7 mouse cellular contexts compared by ENCODE assay signal in genomic region chr2:25193330-25193770, GRCm38 (mm10). TPM values are rescaled to one million over a fixed set of nuclear protein-coding genes. Genes with fewer than 3 reads are reported as not detected.
DNase-seq lines count a peak whose midpoint lies in the region; ATAC-seq and TF ChIP-seq lines count a peak whose summit lies in the region.

No protein-coding gene starts in this region.

- peak overlapping the region; percentile 65 for H3K4me2 ChIP-seq in intestine, embryonic 15.5 days (replicated peaks)
- H3K4me2 ChIP-seq in midbrain, embryonic 11.5 days: no peak overlapping the region

- DNase-seq in adrenal gland, adult 18-20 months (ENCODE audit: low spot score in 2 of 2): peak; percentile 79 to 84
- peak; percentile 94 for DNase-seq in embryo, embryonic 10 days (ENCODE audit: low spot score)
- DNase-seq in gastrocnemius, postnatal 25 days: peak; percentile 79
- peak; percentile 84 for DNase-seq in left cerebral cortex, postnatal 4 days
- peak; percentile 99 for DNase-seq in midbrain, embryonic 11.5 days (ENCODE audit: low spot score, missing footprints)

- H3K4me3 ChIP-seq in intestine, embryonic 15.5 days (replicated peaks): no peak overlapping the region; the same call in 1 of the 2 replicates
- H3K4me3 ChIP-seq in midbrain, embryonic 11.5 days (ENCODE audit: low read depth, low read length): no peak overlapping the region
- H3K4me3 ChIP-seq in small intestine, adult 2 months (ENCODE audit: low read depth, low read length): peak overlapping the region; percentile 6

- peak; percentile 80 for ATAC-seq in intestine, embryonic 15.5 days
- ATAC-seq in midbrain, embryonic 11.5 days (ENCODE audit: low FRiP score): peak; percentile 82

- H3K4me1 ChIP-seq in intestine, embryonic 15.5 days (replicated peaks): peaks cover 30% of the 10 kb centered on the region
- peaks cover 5% of the 10 kb centered on the region; the same call in 1 of the 2 replicates for H3K4me1 ChIP-seq in midbrain, embryonic 11.5 days (ENCODE audit: control insufficient read depth, insufficient read depth, low read length)
- H3K4me1 ChIP-seq in small intestine, adult 2 months (ENCODE audit: control insufficient read depth, insufficient read depth, insufficient read length, low read length): peaks cover 34% of the 10 kb centered on the region

- H3K9ac ChIP-seq in intestine, embryonic 15.5 days: no peak overlapping the region
- H3K9ac ChIP-seq in midbrain, embryonic 11.5 days (ENCODE audit: low read length): peak overlapping the region; percentile 27; the same call in 1 of the 2 replicates

- peak; percentile 91; the same call in 1 of the 2 replicates for TF ChIP-seq CTCF in small intestine, adult 2 months (IDR thresholded peaks at IDR 0.05; ENCODE audit: extremely low read depth, insufficient read length, insufficient replicate concordance, low read depth, low read length)

- H3K27ac ChIP-seq in intestine, embryonic 15.5 days: peak overlapping the region; percentile 87; the same call in 1 of the 2 replicates
- H3K27ac ChIP-seq in midbrain, embryonic 11.5 days (ENCODE audit: low read depth, low read length): no peak overlapping the region
- peak overlapping the region; percentile 97 for H3K27ac ChIP-seq in small intestine, adult 2 months (ENCODE audit: insufficient read depth, low read depth, low read length)

- no peaks in the 10 kb centered on the region for H3K36me3 ChIP-seq in intestine, embryonic 15.5 days
- no peaks in the 10 kb centered on the region for H3K36me3 ChIP-seq in midbrain, embryonic 11.5 days (ENCODE audit: control insufficient read depth, insufficient read depth, low read length)
- peaks cover 6% of the 10 kb centered on the region; the same call in 1 of the 2 replicates for H3K36me3 ChIP-seq in small intestine, adult 2 months (ENCODE audit: control insufficient read depth, insufficient read depth, low read length)

- 0 out of 2 replicates have a peak, but pooled peaks cover 4% of the 10 kb centered on the region for H3K27me3 ChIP-seq in intestine, embryonic 15.5 days (replicated peaks)
- peaks cover 29% of the 10 kb centered on the region for H3K27me3 ChIP-seq in midbrain, embryonic 11.5 days (ENCODE audit: control insufficient read depth, insufficient read depth, low read length)
- no peaks in the 10 kb centered on the region for H3K27me3 ChIP-seq in small intestine, adult 2 months (ENCODE audit: control insufficient read depth, insufficient read depth, low read length)

- intact Hi-C loops in left cerebral cortex, postnatal 4 days (cut with DNase I): loop anchor here (1.0 kb wide), 1 partner anchor 33 kb away; no protein-coding TSS in a partner anchor

- no peak for TF ChIP-seq POLR2A in small intestine, adult 2 months (IDR thresholded peaks at IDR 0.05; ENCODE audit: low read depth, low read length)

- H3K9me3 ChIP-seq in intestine, embryonic 15.5 days: no peaks in the 10 kb centered on the region
- no peaks in the 10 kb centered on the region for H3K9me3 ChIP-seq in midbrain, embryonic 11.5 days (ENCODE audit: control insufficient read depth, low read length)

- WGBS in intestine, embryonic 15.5 days: 0% methylated on average over 6 of the region's 6 CpGs
- 6% methylated on average over 6 of the region's 6 CpGs for WGBS in midbrain, embryonic 11.5 days
- 0% methylated on average over 6 of the region's 6 CpGs for WGBS in small intestine, adult 2 months

RNA-seq across cellular contexts. Expression of gene Tor4a, which starts 3.3 kb away (rescaled TPM):
- 10 to 100 TPM; 11.6 to 19.5 TPM for total RNA-seq in adrenal gland, adult 18-20 months (2021)
- total RNA-seq in gastrocnemius, postnatal 25 days (2021): 1 to 10 TPM; 1.1 to 1.3 TPM
- 16.4 and 18.5 TPM in 2 replicates for polyA plus RNA-seq in intestine, embryonic 15.5 days (2015; fragmentation: Nextera tagmentation; extraction: Ambion mirVana)
- total RNA-seq in left cerebral cortex, postnatal 4 days (2021): 1 to 10 TPM; 1.4 to 1.8 TPM
- 1.4 and 1.5 TPM in 2 replicates for polyA plus RNA-seq in midbrain, embryonic 11.5 days (2014; fragmentation: Nextera tagmentation; extraction: Ambion mirVana)
- 37.3 and 49.3 TPM in 2 replicates for polyA plus RNA-seq in small intestine, adult 2 months (2012; rRNA removed)

RNA-seq across cellular contexts. Expression of gene Nrarp, which starts 12.8 kb away (rescaled TPM):
- 1 to 10 TPM; 2.3 to 3.5 TPM for total RNA-seq in adrenal gland, adult 18-20 months (2021)
- total RNA-seq in gastrocnemius, postnatal 25 days (2021): 1 to 10 TPM; 3.6 to 6.7 TPM
- 14.3 and 19.3 TPM in 2 replicates for polyA plus RNA-seq in intestine, embryonic 15.5 days (2015; fragmentation: Nextera tagmentation; extraction: Ambion mirVana)
- 10 to 100 TPM; 32.5 to 35.0 TPM for total RNA-seq in left cerebral cortex, postnatal 4 days (2021)
- 60.3 and 63.9 TPM in 2 replicates for polyA plus RNA-seq in midbrain, embryonic 11.5 days (2014; fragmentation: Nextera tagmentation; extraction: Ambion mirVana)
- 24.4 and 39.0 TPM in 2 replicates for polyA plus RNA-seq in small intestine, adult 2 months (2012; rRNA removed)

RNA-seq across cellular contexts. Expression of gene Nelfb, which starts 17.9 kb away (rescaled TPM):
- 10 to 100 TPM; 48.8 to 49.5 TPM for total RNA-seq in adrenal gland, adult 18-20 months (2021)
- total RNA-seq in gastrocnemius, postnatal 25 days (2021): 10 to 100 TPM; 20.5 to 22.3 TPM
- polyA plus RNA-seq in intestine, embryonic 15.5 days (2015; fragmentation: Nextera tagmentation; extraction: Ambion mirVana): 94.8 and 106 TPM in 2 replicates
- 10 to 100 TPM; 62.6 to 65.1 TPM for total RNA-seq in left cerebral cortex, postnatal 4 days (2021)
- polyA plus RNA-seq in midbrain, embryonic 11.5 days (2014; fragmentation: Nextera tagmentation; extraction: Ambion mirVana): 96.4 and 102 TPM in 2 replicates
- 21.8 and 37.2 TPM in 2 replicates for polyA plus RNA-seq in small intestine, adult 2 months (2012; rRNA removed)

RNA-seq across cellular contexts. Expression of gene Stpg3, which starts 21.1 kb away (rescaled TPM):
- not detected for total RNA-seq in adrenal gland, adult 18-20 months (2021)
- not detected for total RNA-seq in gastrocnemius, postnatal 25 days (2021)
- polyA plus RNA-seq in intestine, embryonic 15.5 days (2015; fragmentation: Nextera tagmentation; extraction: Ambion mirVana): not detected in 2 replicates
- not detected for total RNA-seq in left cerebral cortex, postnatal 4 days (2021)
- not detected in 2 replicates for polyA plus RNA-seq in midbrain, embryonic 11.5 days (2014; fragmentation: Nextera tagmentation; extraction: Ambion mirVana)
- polyA plus RNA-seq in small intestine, adult 2 months (2012; rRNA removed): not detected in 2 replicates

RNA-seq across cellular contexts. Expression of gene Fam166a, which starts 25.2 kb away (rescaled TPM):
- total RNA-seq in adrenal gland, adult 18-20 months (2021): not detected
- total RNA-seq in gastrocnemius, postnatal 25 days (2021): not detected
- polyA plus RNA-seq in intestine, embryonic 15.5 days (2015; fragmentation: Nextera tagmentation; extraction: Ambion mirVana): not detected in 2 replicates
- total RNA-seq in left cerebral cortex, postnatal 4 days (2021): not detected
- 0.94 TPM in 1 of 2 replicates, not detected in the other for polyA plus RNA-seq in midbrain, embryonic 11.5 days (2014; fragmentation: Nextera tagmentation; extraction: Ambion mirVana)
- polyA plus RNA-seq in small intestine, adult 2 months (2012; rRNA removed): 0.10 TPM in 1 of 2 replicates, not detected in the other

Comparison
In these comparisons a context has a peak if more than half of its experiments do, and no peak if none do; other contexts are left out.
1. RNA of gene Tor4a, which starts 3.3 kb away (total RNA-seq): 11.6 to 19.5 TPM in adrenal gland, adult 18-20 months; 1.4 to 1.8 TPM in left cerebral cortex, postnatal 4 days and 1.1 to 1.3 TPM in gastrocnemius, postnatal 25 days; every median in the first group is over 4 times any median in the second.
2. RNA of gene Nrarp, which starts 12.8 kb away (total RNA-seq): 32.5 to 35.0 TPM in left cerebral cortex, postnatal 4 days; 3.6 to 6.7 TPM in gastrocnemius, postnatal 25 days and 2.3 to 3.5 TPM in adrenal gland, adult 18-20 months; every median in the first group is over 4 times any median in the second.
3. Peak in every context shown above with its lines, with median percentiles within 50 percentile points of each other: DNase-seq.